Mouse (Mus musculus) stomach, postnatal 0 days (tissue): Measurements from ENCODE around the gene Plvap. TPM values are rescaled to one million over a fixed set of nuclear protein-coding genes. Genes with fewer than 3 reads are reported as not detected.
A peak's percentile ranks its signal among the peaks of the same experiment; 100 is the strongest.

Experiments used
- ATAC-seq: fragments of 200-750 bp; cut with Nextera tagmentation; 2 replicates; pipeline ENCODE4 v1.8.0; 2017; ENCODE audit not compliant: low FRiP score, low TSS enrichment
- DNase-seq: peaks from one replicate; pipeline ENCODE4 v3.0.0-alpha.2; 2016; ENCODE audit warnings: low spot score
- H3K27ac ChIP-seq: fragments of 300-500 bp; sonication (generic); replicated peaks from 2 replicates; pipeline ENCODE4 v1.5.1; 2014; ENCODE audit warnings: mild to moderate bottlenecking, control low read depth
- H3K27me3 ChIP-seq: fragments of 300-500 bp; sonication (generic); 2 replicates; pipeline ENCODE4 v1.6.1; 2014; ENCODE audit warnings: low read length; ENCODE audit not compliant: control insufficient read depth, insufficient read depth
- H3K36me3 ChIP-seq: fragments of 300-500 bp; sonication (generic); 2 replicates; pipeline ENCODE4 v1.6.1; 2014; ENCODE audit warnings: low read length, mixed read lengths; ENCODE audit not compliant: control insufficient read depth, insufficient read depth
- H3K4me1 ChIP-seq: fragments of 300-500 bp; sonication (generic); replicated peaks from 2 replicates; pipeline ENCODE4 v1.6.1; 2014; ENCODE audit warnings: antibody characterized with exemption; ENCODE audit not compliant: control insufficient read depth, insufficient read depth
- H3K4me2 ChIP-seq: fragments of 300-500 bp; sonication (generic); replicated peaks from 2 replicates; pipeline ENCODE4 v1.6.1; 2014; ENCODE audit warnings: low read depth, mild to moderate bottlenecking, control low read depth, moderate library complexity
- H3K4me3 ChIP-seq: fragments of 300-500 bp; sonication (generic); 2 replicates; pipeline ENCODE4 v1.5.1; 2014; ENCODE audit warnings: low read depth, low read length, control low read depth
- H3K9ac ChIP-seq: fragments of 300-500 bp; sonication (generic); 2 replicates; pipeline ENCODE4 v1.6.1; 2014; ENCODE audit warnings: mild to moderate bottlenecking, low read length, control low read depth, mixed read lengths
- H3K9me3 ChIP-seq: fragments of 300-500 bp; sonication (generic); 2 replicates; pipeline ENCODE4 v1.6.1; 2016; ENCODE audit warnings: low read length; ENCODE audit not compliant: control insufficient read depth
- CTCF ChIP-seq: IDR thresholded peaks from 2 replicates; pipeline ENCODE4 v1.5.1; 2016; ENCODE audit warnings: antibody characterized with exemption, low read depth, mild to moderate bottlenecking, moderate library complexity
- EP300 ChIP-seq: optimal IDR thresholded peaks from 2 replicates; pipeline ENCODE3; 2016; ENCODE audit warnings: antibody characterized with exemption
- WGBS: fragments of 180-500 bp; shearing (Covaris S2); extraction: QIAGEN DNeasy Blood & Tissue Kit; methylation state at CpG from one replicate; pipeline ENCODE4 v1.1.7; 2014; 5-methylcytosine and 5-hydroxymethylcytosine counted together
- polyA plus RNA-seq: library from polyadenylated mRNA; unstranded; fragments of >200 nt; fragmentation: Nextera tagmentation; extraction: Ambion mirVana; gene quantifications from 2 replicates; pipeline ENCODE4 v1.2.1, GENCODE M21; 2015

Plvap gene
- 56.3 and 60.9 TPM in 2 replicates for polyA plus RNA-seq

DNA sequence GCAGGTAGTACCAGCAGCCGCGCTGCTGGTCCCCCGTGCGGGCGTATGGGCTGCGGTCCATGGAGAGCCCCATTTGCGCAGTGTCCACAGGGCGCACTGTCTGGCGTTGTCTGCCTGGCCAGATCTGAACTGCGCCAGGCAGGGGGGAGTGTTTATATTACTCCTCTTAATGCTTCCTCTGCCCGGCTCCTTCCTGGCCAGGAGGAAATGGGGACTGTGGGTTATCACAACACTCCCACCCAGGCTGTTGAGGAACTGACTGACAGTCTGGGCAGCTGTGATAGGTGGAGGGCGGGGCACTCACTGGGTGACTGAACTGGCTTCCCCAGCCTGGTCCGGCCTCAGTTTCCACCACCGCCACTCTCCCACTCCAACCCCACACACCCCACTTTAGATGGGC, at the start of gene Plvap:
TSS of gene Plvap (minus strand) at position 109 of the 400 bp plus-strand sequence.
- Histone ChIP-seq H3K4me1 (0 out of 2 replicates have a peak, but pooled peaks cover 2% of the 10 kb centered on the region), H3K4me3 (peak within 1 kb of the TSS; percentile 13; the same call in 1 of the 2 replicates), H3K9ac (0 out of 2 replicates have a peak within 1 kb of the TSS, but pooled peaks have one; percentile 27), H3K9me3 (no peaks in the 10 kb centered on the region), H3K27ac (no peak within 1 kb of the TSS), H3K27me3 (0 out of 2 replicates have a peak, but pooled peaks cover 5% of the 10 kb centered on the region), H3K36me3 (no peaks in the 10 kb centered on the region), H3K4me2 (no peak within 1 kb of the TSS)
- ATAC-seq (peak; percentile 48; the same call in 1 of the 2 replicates), DNase-seq (no peak)
- 30% methylated on average over 12 of the region's 14 CpGs for WGBS
- TF ChIP-seq CTCF = no peak
- TF ChIP-seq EP300 = no peak

DNA sequence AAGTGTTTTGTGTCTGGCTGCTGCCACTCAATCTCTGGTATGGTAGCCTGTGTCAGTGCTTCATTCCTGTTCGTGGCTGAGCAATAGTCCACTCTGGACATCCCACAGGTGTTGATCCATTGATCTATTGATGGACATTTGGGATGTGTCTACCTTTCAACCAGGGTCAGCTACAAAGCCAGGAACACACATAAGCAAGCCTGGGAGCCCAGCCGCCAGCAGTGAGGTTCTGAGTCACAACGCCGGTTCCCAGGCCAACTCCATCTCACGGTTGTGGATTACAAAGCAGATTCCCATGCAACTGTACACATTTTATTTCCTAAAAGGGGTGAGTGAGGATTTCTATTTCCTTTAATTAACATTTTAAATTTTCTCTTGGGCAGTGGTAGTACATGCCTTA, 49.2 kb upstream of the Plvap start:
- 86% methylated on average over 5 of the region's 5 CpGs for WGBS
- Histone ChIP-seq H3K4me2 (no peak overlapping the region), H3K27ac (no peak overlapping the region), H3K36me3 (no peaks in the 10 kb centered on the region), H3K9me3 (no peaks in the 10 kb centered on the region), H3K4me1 (0 out of 2 replicates have a peak, but pooled peaks cover 2% of the 10 kb centered on the region), H3K4me3 (no peak overlapping the region), H3K9ac (no peak overlapping the region), H3K27me3 (0 out of 2 replicates have a peak, but pooled peaks cover 3% of the 10 kb centered on the region)
- DNase-seq = no peak
- TF ChIP-seq CTCF (no peak), EP300 (no peak)
- no peak for ATAC-seq

DNA sequence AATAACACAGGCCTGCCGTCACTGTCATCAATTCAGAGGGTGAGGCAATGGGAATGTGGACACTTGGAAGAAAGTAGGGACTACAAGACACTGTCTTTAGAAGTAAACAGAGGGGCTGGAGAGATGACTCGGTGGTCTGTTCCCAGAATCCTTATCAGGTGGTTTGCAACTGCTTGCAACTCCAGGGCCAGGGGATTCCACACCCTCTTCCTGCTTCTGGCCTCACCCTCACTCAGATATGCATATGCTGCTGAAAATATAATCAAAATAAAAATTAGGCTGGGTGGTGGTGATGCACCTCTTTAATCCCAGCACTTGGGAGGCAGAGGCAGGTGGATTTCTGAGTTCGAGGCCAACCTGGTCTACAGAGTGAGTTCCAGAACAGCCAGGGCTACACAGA, 48.5 kb upstream of the Plvap start:
- Histone ChIP-seq H3K9ac (no peak overlapping the region), H3K9me3 (no peaks in the 10 kb centered on the region), H3K4me1 (0 out of 2 replicates have a peak, but pooled peaks cover 2% of the 10 kb centered on the region), H3K36me3 (no peaks in the 10 kb centered on the region), H3K27ac (no peak overlapping the region), H3K27me3 (0 out of 2 replicates have a peak, but pooled peaks cover 3% of the 10 kb centered on the region), H3K4me2 (no peak overlapping the region), H3K4me3 (no peak overlapping the region)
- no peak for ATAC-seq
- WGBS = 65% methylated on average over 3 of the region's 3 CpGs
- TF ChIP-seq CTCF = no peak
- no peak for TF ChIP-seq EP300
- DNase-seq = no peak

DNA sequence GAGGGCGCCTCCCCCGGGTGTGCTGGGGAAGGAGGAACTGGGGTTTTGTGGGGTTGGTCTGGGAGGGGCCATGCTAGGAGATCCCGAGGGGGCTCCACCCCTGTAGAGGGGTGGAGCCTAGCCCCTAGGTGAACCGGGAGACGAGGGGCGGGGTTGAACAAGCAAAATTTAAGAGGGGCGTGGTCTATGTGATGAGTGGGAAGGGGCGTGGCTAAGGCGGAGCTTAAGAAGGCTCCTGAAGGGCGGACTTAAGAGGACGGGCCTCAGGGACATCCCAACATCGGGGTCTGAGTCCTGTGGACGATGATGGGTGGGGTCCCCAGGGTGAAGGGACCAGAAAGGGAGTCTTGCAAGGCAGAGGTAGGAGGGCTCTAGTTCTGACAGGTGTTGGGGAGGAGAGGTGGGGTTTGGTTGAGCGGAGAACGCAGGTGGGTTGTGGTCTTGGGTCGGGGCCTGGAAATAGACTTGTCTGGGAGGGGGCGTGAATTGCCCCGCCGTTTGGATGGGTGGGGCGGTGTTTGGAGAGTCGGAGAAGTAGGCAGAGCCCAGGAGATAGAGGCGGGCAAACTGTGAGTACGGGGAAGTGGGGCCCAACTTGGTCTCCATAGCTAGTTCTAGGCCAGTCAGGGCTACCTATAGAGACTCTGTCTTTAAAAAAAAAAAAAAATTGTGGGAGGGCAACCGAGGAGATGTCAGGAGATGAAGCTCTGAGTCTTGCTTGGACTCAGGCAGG, 47.6 kb upstream of the Plvap start:
- Histone ChIP-seq H3K27me3 (0 out of 2 replicates have a peak, but pooled peaks cover 3% of the 10 kb centered on the region), H3K27ac (no peak overlapping the region), H3K9ac (peak overlapping the region; percentile 58), H3K4me2 (peak overlapping the region; percentile 76), H3K4me3 (peak overlapping the region; percentile 45), H3K36me3 (no peaks in the 10 kb centered on the region), H3K9me3 (no peaks in the 10 kb centered on the region), H3K4me1 (0 out of 2 replicates have a peak, but pooled peaks cover 2% of the 10 kb centered on the region)
- DNase-seq = peak; percentile 74
- TF ChIP-seq CTCF = peak; percentile 29; the same call in 1 of the 2 replicates
- no peak for TF ChIP-seq EP300
- ATAC-seq = peak; percentile 49; the same call in 1 of the 2 replicates
- 1% methylated on average over 24 of the region's 24 CpGs for WGBS

DNA sequence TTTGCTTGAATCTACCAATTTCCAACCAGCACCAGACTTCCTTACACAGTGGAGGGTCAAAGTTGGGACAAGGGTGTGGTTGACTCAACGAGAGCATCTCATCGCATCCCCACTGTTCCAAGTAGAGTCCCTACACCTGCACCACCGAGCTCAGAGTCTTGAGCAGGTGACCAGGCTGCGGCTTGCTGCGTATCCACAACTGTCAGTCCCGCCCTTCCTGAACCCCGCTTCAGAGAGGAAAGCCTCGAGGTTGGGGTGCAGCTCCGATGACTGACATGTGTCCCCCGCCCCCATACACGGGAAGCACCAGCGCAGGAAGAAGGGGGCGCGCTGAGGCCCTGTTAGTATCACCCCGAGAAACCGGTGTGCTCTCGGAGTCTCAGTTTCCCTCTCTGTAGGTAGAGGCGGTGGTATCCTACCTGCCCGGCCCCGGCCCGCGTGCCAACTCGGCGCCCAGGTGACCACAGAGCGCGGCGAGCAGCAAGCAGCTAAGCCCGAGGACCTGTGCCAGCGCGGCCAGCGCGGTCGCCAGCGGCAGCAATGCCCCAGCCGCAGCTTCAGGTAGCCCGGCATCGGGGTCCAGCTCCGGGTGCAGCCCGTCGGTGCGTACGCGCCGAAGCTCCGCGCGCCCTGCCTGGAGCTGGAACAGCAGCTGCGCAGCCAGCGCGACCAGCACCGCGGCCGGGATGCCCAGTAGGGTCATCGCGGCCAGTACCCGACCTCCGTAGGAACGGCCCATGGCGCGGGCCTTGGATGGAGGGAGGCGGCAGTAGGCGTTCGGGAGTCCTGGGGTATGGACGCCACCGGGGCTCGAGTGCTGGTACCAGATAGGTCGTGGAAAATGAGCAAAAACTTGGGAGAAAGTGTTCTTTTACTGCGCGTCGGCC, 46.8 kb upstream of the Plvap start, which contains the start of gene Tmem221:
TSS of gene Tmem221 (minus strand) at position 801 of the 887 bp plus-strand sequence.
- Histone ChIP-seq H3K9ac (peak within 1 kb of the TSS; percentile 58), H3K27me3 (0 out of 2 replicates have a peak, but pooled peaks cover 3% of the 10 kb centered on the region), H3K4me2 (peak within 1 kb of the TSS; percentile 76), H3K36me3 (no peaks in the 10 kb centered on the region), H3K9me3 (no peaks in the 10 kb centered on the region), H3K4me1 (0 out of 2 replicates have a peak, but pooled peaks cover 2% of the 10 kb centered on the region), H3K27ac (no peak within 1 kb of the TSS), H3K4me3 (peak within 1 kb of the TSS; percentile 45)
- ATAC-seq (peak; percentile 17; the same call in 1 of the 2 replicates), DNase-seq (no peak)
- no peak for TF ChIP-seq CTCF
- TF ChIP-seq EP300 = no peak
- 4% methylated on average over 70 of the region's 70 CpGs for WGBS
